Mouse (Mus musculus) frontal cortex, postnatal 36 days (tissue): ENCODE measurements at regions not wholly inside any gene's neighbourhood (a gene's known extent, or its start where the extent isn't known, plus 50 kb on each side); places are given as distances from the start of the nearest gene placed in this dataset.

Experiments used
- DNase-seq, 2 experiments: peaks; one replicate each; pipeline ENCODE4 v3.0.0; 2022; ENCODE audit warnings: low spot score in 2 of 2

DNA sequence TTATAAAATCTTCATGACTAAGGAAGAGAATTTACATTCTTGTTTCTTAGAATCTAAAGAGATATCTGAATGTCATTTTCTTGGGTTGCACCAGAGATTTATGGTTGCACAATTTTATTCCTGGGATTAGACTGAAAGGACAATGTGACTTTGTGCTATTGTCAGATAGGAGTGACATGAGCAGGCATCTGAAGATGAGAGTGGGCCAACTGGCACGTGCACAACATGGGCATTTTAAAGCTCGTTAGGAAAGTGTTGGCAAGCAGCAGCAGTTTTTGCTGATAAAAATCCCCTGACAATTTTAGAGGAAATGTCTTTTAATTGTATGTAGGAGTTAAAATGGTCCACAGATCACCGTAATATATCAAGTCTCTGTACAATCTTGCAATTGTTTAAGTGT lies 178.9 kb upstream of the Tecrl start:
- no peak for DNase-seq

DNA sequence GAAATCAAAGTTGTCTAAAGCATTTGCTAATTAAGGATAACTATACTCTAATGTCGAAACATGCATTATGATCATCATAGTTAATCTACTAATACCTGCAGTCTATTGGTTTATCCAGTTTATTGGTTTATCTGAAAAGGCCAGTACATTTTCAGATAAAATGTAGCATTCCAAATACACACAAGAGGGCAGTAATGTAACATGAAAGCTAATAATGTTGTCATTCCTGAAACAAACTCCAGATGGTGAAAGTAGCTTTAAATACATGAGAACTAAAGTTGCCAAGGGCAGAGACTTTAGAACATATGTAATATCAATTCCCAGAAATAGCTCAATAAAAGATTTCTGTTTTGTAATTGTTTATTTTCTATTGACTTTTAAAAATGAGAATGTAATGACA lies 163.7 kb upstream of the Tecrl start:
- DNase-seq: no peak

DNA sequence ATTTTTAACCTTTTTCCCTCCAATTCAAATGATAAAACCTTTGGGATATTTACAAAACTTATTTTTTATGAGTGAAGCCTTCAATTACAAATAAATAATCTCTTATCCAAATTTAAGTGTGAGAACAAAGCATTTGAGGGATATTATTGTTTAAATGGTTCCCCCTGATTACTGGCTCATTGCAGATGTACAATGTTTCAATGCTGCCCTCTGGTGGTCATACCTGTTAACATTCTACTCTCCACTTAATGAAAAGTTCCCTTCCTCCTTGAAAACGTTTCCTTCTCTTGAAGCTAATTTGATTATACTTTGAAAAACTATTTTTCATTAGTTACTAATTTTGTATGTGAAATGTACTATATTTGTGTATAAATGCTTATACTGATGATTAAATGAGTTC lies 129.1 kb upstream of the Tecrl start:
- peak; percentile 4 to 38 for DNase-seq

DNA sequence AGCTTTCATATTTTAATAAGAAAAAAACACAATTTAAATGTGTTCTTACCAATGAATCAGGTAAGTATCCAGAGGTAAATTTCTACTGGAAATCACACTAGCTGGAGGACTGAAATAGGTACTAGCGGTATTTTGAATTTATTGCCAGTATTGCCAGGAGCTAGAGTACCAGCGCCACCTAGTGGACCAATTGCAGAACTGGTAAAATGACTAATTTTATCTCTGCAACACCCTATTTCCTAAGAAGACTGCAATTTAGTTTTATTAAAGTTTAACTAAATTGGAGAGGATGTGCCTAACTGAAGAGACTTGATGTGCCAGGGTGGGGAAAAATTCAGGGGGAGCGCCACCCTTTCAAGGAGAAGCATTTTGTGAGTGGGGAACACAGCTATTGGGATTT lies 85.3 kb upstream of the Tecrl start:
- DNase-seq: peak; percentile 31 to 46

DNA sequence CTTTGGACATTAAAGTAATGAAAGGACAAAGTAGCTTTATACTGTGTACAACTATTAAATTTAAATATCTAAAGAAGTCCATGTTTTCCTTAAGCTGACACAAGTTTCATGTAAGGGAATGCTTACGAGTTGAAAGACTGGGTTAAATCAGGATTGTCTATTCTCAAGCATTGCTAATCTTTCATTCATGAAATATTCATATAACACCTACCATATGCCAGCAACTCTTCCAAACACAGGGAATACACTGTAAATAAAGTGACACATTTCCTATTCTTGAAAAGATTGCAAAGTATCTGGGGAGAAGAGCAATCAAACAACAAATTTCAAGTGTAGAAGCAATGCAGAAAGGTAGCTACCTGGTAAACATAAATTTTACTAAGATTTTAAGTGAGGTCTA lies 81.5 kb upstream of the Tecrl start:
- no peak for DNase-seq

DNA sequence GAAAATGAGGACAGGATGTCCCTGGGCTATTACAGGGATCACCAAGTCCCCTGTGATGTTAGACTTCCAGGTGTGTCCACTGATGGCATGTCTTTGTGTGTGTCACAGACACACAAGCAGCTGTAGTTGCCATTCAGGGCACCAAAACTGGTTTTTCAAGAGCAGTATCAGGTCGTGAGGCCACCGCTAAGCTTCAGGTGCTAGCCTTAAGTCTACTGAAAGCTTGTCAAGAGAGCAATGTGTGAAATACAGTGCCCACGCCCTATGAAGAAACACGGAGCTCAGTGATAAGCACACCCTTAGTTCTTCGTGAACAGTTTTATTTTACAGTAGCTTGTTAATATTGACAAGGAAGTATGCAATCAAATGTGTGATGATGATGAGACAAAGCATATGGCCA lies 66.7 kb upstream of the Tecrl start:
- DNase-seq: no peak

DNA sequence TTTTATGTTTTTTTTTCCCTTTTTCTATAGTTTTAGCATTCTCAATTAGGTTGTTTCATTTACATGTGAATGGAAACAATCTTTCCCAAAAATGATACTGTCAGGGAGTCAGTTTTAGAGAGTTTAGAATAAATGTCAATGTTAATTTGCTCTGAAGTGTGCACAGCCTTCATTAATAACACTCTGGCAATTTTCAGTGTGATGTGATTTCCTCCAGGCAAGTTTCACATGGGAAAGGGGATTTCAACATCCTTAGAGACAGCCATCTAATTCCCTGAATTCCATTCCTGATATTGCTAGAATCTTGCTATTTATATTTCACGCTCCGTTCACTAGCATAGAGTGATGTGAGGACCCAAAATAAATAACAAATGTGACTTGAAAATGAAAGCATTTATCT lies 55.2 kb upstream of the Tecrl start:
- DNase-seq: no peak

DNA sequence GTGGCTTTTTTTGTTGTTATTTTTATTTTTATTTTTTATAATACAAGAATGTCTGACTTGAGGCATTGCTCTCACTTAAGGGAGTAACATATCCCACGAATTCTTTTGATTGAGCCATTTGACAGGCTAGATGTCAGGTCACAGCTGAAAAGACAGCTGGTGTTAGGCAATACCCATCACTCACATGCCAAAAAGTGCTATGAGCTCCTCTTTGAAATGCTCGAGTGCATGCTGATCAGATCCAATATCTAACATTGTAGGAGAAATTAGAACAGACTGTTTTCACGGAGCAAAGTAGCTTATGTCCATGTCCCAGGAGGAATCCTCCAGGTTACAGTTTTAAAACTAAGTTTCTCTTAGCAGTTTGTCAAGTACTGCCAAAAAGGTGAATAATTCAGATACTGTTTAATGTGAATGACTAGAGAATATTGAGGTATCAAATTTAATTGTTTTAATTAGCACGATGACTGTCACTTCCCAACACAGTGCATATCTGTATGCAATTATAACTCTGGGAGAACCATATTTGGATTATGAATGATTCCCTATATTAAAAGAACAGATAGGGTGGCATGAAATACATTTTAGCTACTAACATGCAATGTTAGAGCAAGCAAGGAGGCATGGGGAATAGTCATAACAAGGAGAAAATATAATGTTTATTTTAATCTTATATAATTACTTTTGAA lies 50.4 kb upstream of the Tecrl start:
- DNase-seq: no peak
